Mouse (Mus musculus): ENCODE measurements around the gene Ccdc6. TPM values are rescaled to one million over a fixed set of nuclear protein-coding genes. Genes with fewer than 3 reads are reported as not detected.
A peak's percentile ranks its signal among the peaks of the same experiment; 100 is the strongest.

Ccdc6 gene
- polyA plus RNA-seq, 1 experiment: 12.2 TPM

GRCm38 (mm10) chr10:70123454-70123853, 26.5 kb downstream of the Ccdc6 start:
- H3K4me1 ChIP-seq: peaks cover 71% of the 10 kb centered on the region
- H3K9me3 ChIP-seq: peaks cover 8% of the 10 kb centered on the region; the same call in 1 of the 2 replicates
- H3K36me3 ChIP-seq (replicated peaks; ENCODE audit: low read length): peaks cover 41% of the 10 kb centered on the region
- no peak for TF ChIP-seq FLI1 (IDR thresholded peaks at IDR 0.05; ENCODE audit: low read length)
- no peak for TF ChIP-seq GATA1 (IDR thresholded peaks at IDR 0.05; ENCODE audit: borderline replicate concordance, low read length)
- H3K4me3 ChIP-seq (replicated peaks): no peak overlapping the region
- no peaks in the 10 kb centered on the region for H3K27me3 ChIP-seq (replicated peaks)

- Histone ChIP-seq H3K27me3 (replicated peaks) (no peaks in the 10 kb centered on the region), H3K4me3 (replicated peaks) (no peak overlapping the region), H3K36me3 (replicated peaks; ENCODE audit: low read length) (peaks cover 60% of the 10 kb centered on the region), H3K9me3 (peaks cover 8% of the 10 kb centered on the region; the same call in 1 of the 2 replicates), H3K4me1 (peaks cover 75% of the 10 kb centered on the region)
- TF ChIP-seq GATA1 (IDR thresholded peaks at IDR 0.05; ENCODE audit: borderline replicate concordance, low read length): no peak
- no peak for TF ChIP-seq FLI1 (IDR thresholded peaks at IDR 0.05; ENCODE audit: low read length)
Measured at GRCm38 (mm10) chr10:70125491-70125890, 28.6 kb downstream of the Ccdc6 start.

GRCm38 (mm10) chr10:70127273-70127672, 30.4 kb downstream of the Ccdc6 start:
- Histone ChIP-seq H3K36me3 (replicated peaks; ENCODE audit: low read length) (peaks cover 67% of the 10 kb centered on the region), H3K27me3 (replicated peaks) (no peaks in the 10 kb centered on the region), H3K9me3 (peaks cover 8% of the 10 kb centered on the region; the same call in 1 of the 2 replicates), H3K4me1 (peaks cover 75% of the 10 kb centered on the region), H3K4me3 (replicated peaks) (no peak overlapping the region)
- TF ChIP-seq GATA1 (IDR thresholded peaks at IDR 0.05; ENCODE audit: borderline replicate concordance, low read length) (no peak), FLI1 (IDR thresholded peaks at IDR 0.05; ENCODE audit: low read length) (no peak)

- Histone ChIP-seq H3K9me3 (peaks cover 2% of the 10 kb centered on the region; the same call in 1 of the 2 replicates), H3K27me3 (replicated peaks) (no peaks in the 10 kb centered on the region), H3K4me1 (peaks cover 82% of the 10 kb centered on the region), H3K36me3 (replicated peaks; ENCODE audit: low read length) (peaks cover 67% of the 10 kb centered on the region), H3K4me3 (replicated peaks) (no peak overlapping the region)
- no peak for TF ChIP-seq FLI1 (IDR thresholded peaks at IDR 0.05; ENCODE audit: low read length)
- TF ChIP-seq GATA1 (IDR thresholded peaks at IDR 0.05; ENCODE audit: borderline replicate concordance, low read length): no peak
Measured at GRCm38 (mm10) chr10:70128408-70128807, 31.5 kb downstream of the Ccdc6 start.

GRCm38 (mm10) chr10:70132087-70132560, 35.2 kb downstream of the Ccdc6 start:
- Histone ChIP-seq H3K4me1 (peaks cover 70% of the 10 kb centered on the region), H3K36me3 (replicated peaks; ENCODE audit: low read length) (peaks cover 57% of the 10 kb centered on the region), H3K4me3 (replicated peaks) (peak overlapping the region; percentile 75), H3K9me3 (no peaks in the 10 kb centered on the region; the same call in 1 of the 2 replicates), H3K27me3 (replicated peaks) (no peaks in the 10 kb centered on the region)
- no peak for TF ChIP-seq GATA1 (IDR thresholded peaks at IDR 0.05; ENCODE audit: borderline replicate concordance, low read length)
- TF ChIP-seq FLI1 (IDR thresholded peaks at IDR 0.05; ENCODE audit: low read length): no peak

- H3K4me1 ChIP-seq: peaks cover 64% of the 10 kb centered on the region
- no peaks in the 10 kb centered on the region; the same call in 1 of the 2 replicates for H3K9me3 ChIP-seq
- H3K36me3 ChIP-seq (replicated peaks; ENCODE audit: low read length): peaks cover 55% of the 10 kb centered on the region
- H3K27me3 ChIP-seq (replicated peaks): no peaks in the 10 kb centered on the region
- peak overlapping the region; percentile 42 for H3K4me3 ChIP-seq (replicated peaks)
- TF ChIP-seq GATA1 (IDR thresholded peaks at IDR 0.05; ENCODE audit: borderline replicate concordance, low read length): no peak
- no peak for TF ChIP-seq FLI1 (IDR thresholded peaks at IDR 0.05; ENCODE audit: low read length)
Measured at GRCm38 (mm10) chr10:70132714-70133113, 35.8 kb downstream of the Ccdc6 start.

GRCm38 (mm10) chr10:70133188-70133587, 36.3 kb downstream of the Ccdc6 start:
- Histone ChIP-seq H3K9me3 (no peaks in the 10 kb centered on the region; the same call in 1 of the 2 replicates), H3K4me3 (replicated peaks) (peak overlapping the region; percentile 42), H3K27me3 (replicated peaks) (no peaks in the 10 kb centered on the region), H3K4me1 (peaks cover 62% of the 10 kb centered on the region), H3K36me3 (replicated peaks; ENCODE audit: low read length) (peaks cover 55% of the 10 kb centered on the region)
- TF ChIP-seq GATA1 (IDR thresholded peaks at IDR 0.05; ENCODE audit: borderline replicate concordance, low read length) (no peak), FLI1 (IDR thresholded peaks at IDR 0.05; ENCODE audit: low read length) (no peak)

- Histone ChIP-seq H3K4me1 (peaks cover 53% of the 10 kb centered on the region), H3K27me3 (replicated peaks) (no peaks in the 10 kb centered on the region), H3K4me3 (replicated peaks) (no peak overlapping the region), H3K36me3 (replicated peaks; ENCODE audit: low read length) (peaks cover 44% of the 10 kb centered on the region), H3K9me3 (peaks cover 3% of the 10 kb centered on the region)
- no peak for TF ChIP-seq GATA1 (IDR thresholded peaks at IDR 0.05; ENCODE audit: borderline replicate concordance, low read length)
- no peak for TF ChIP-seq FLI1 (IDR thresholded peaks at IDR 0.05; ENCODE audit: low read length)
Measured at GRCm38 (mm10) chr10:70135680-70136079, 38.8 kb downstream of the Ccdc6 start.

GRCm38 (mm10) chr10:70137652-70138051, 40.7 kb downstream of the Ccdc6 start:
- TF ChIP-seq FLI1 (IDR thresholded peaks at IDR 0.05; ENCODE audit: low read length): no peak
- TF ChIP-seq GATA1 (IDR thresholded peaks at IDR 0.05; ENCODE audit: borderline replicate concordance, low read length): no peak
- no peak overlapping the region for H3K4me3 ChIP-seq (replicated peaks)
- H3K9me3 ChIP-seq: peaks cover 7% of the 10 kb centered on the region
- H3K27me3 ChIP-seq (replicated peaks): no peaks in the 10 kb centered on the region
- peaks cover 37% of the 10 kb centered on the region for H3K4me1 ChIP-seq
- peaks cover 55% of the 10 kb centered on the region for H3K36me3 ChIP-seq (replicated peaks; ENCODE audit: low read length)

- peaks cover 32% of the 10 kb centered on the region for H3K4me1 ChIP-seq
- no peak overlapping the region for H3K4me3 ChIP-seq (replicated peaks)
- no peaks in the 10 kb centered on the region for H3K27me3 ChIP-seq (replicated peaks)
- TF ChIP-seq GATA1 (IDR thresholded peaks at IDR 0.05; ENCODE audit: borderline replicate concordance, low read length): no peak
- no peak for TF ChIP-seq FLI1 (IDR thresholded peaks at IDR 0.05; ENCODE audit: low read length)
- H3K36me3 ChIP-seq (replicated peaks; ENCODE audit: low read length): peaks cover 55% of the 10 kb centered on the region
- peaks cover 7% of the 10 kb centered on the region for H3K9me3 ChIP-seq
Measured at GRCm38 (mm10) chr10:70138150-70138549, 41.2 kb downstream of the Ccdc6 start.
